Mouse (Mus musculus): ENCODE results near the gene Med29. TPM values are rescaled to one million over a fixed set of nuclear protein-coding genes. Genes with fewer than 3 reads are reported as not detected.

Gene Med29
- polyA plus RNA-seq (2012; rRNA removed): 46.5 and 57.7 TPM in 2 replicates

DNA sequence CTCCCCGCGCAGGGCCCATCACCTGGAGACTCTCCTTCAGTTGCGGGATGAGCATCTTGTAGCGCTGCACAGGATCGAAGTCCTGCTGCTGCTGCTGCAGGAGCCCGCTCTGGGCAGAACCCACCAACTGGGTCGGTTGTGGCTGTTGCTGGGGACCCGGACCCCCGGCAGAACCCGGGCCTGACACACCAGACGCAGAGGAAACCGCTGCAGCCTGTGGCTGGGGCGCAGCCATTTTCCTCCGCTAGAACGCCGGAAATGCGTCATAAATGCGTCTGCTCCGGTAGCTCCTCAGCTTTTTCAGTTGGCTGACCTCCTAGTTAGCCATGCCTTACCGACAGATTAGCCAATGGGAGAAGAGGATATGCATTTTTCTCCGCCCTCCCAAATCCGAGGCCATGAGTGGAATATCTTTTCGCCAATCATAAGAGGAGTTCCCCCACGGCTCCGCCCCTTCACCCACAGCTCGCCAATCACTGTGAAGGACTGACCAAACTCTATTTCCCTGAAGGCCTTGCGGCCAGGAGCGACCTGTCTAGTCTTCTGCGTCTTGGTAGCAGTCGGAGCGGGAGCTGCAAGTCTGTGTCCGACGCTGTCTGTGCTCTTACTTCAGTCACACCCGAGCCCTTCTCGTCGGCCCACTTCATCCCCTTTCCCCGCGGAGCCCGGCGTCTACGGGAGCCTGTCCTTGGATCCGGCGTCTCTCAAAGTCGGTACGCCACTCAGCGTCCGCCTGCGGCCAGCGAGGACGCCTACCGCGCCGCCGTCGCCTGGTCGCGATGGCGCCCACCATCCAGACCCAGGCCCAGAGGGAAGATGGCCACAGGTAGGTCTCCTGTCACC, at the start of gene Med29, which contains the start of gene Paf1:
TSS of gene Med29 (minus strand) at position 280 of the 843 bp plus-strand sequence.
TSS of gene Paf1 (plus strand) at position 523 of the 843 bp plus-strand sequence.
- TF ChIP-seq CTCF (IDR thresholded peaks at IDR 0.05; ENCODE audit: borderline replicate concordance, extremely low read depth, insufficient read depth, insufficient read length) (no peak), POLR2A (IDR thresholded peaks at IDR 0.05; ENCODE audit: borderline replicate concordance, extremely low read depth, insufficient read depth, insufficient read length, poor library complexity, severe bottlenecking) (peak; percentile 80; the same call in 1 of the 2 replicates)
- DNase-seq (ENCODE audit: low read depth): peak; percentile 100

DNA sequence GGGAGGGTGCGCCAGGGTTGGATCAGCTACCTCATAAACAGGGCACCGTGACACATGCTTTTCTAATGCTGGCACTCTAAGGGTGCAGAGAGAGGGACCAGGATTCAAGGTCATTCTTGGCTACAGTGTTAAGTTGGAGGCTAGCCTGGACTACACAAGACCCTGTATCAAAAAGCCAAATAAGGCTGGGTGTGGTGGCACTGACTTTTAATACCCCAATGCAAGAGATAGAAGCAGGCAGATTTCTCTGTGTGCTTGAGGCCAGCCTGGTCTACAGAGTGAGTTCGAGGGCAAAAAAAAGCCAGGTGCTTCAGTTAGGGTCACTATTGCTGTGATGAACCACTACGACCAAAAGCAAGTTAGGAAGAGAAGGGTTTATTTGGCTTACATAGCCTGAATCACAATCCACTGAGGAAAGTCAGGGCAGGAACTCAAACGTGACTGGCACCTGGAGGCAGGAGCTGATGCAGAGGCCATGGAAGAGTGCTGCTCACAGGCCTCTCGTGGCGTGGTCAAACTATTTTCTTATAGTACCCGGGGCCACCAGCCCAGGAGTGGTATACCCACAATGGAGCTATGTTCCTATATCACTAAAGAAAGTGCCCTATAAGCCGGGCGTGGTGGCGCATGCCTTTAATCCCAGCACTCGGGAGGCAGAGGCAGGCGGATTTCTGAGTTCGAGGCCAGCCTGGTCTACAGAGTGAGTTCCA, 49.4 kb upstream of the Med29 start:
- no peak for TF ChIP-seq POLR2A (IDR thresholded peaks at IDR 0.05; ENCODE audit: borderline replicate concordance, extremely low read depth, insufficient read depth, insufficient read length, poor library complexity, severe bottlenecking)
- no peak for DNase-seq (ENCODE audit: low read depth)

DNA sequence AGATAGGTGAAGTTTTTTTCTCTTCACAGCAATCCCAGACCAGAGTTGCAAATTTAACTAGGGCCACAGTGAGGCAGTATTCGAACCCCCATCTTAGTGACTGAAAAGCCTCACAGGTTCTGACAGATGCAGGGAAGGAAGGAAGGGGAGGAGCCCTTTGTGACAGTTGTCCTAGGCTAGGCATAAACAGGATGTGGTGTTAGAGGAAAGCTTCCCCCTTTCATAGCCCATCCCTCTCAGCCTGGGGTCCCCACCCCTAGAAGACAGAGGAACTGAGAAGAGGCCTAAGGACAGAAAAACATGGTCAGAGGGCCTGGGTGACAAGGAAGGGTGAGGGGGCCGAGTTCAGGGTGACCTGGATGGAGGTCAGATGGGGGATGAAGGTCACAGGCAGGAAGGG, 48.2 kb upstream of the Med29 start:
- no peak for DNase-seq (ENCODE audit: low read depth)

DNA sequence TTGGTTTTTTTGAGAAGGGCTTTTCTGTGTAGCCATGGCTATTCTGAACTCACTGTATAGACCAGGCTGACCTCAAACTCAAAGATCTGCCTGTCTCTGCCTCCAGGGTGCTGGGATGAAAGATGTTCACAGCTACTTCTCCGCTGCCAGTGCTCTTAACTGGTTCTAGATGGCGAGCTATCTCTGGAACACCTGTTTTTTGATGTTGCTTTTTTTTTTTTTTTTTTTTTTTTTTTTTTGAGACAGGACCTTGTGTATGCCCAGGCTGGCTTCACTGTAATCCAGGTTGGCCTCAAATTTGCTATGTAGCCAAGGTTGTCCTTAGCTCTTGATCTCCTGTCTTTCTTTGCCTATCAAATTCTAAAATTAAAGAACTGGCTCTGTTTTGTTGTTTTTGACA, 46.3 kb upstream of the Med29 start:
- TF ChIP-seq POLR2A (IDR thresholded peaks at IDR 0.05; ENCODE audit: borderline replicate concordance, extremely low read depth, insufficient read depth, insufficient read length, poor library complexity, severe bottlenecking): no peak
- no peak for TF ChIP-seq CTCF (IDR thresholded peaks at IDR 0.05; ENCODE audit: borderline replicate concordance, extremely low read depth, insufficient read depth, insufficient read length)
- DNase-seq (ENCODE audit: low read depth): no peak

More for the DNA sequence above, 48.2 kb upstream of the Med29 start:
- TF ChIP-seq CTCF (IDR thresholded peaks at IDR 0.05; ENCODE audit: borderline replicate concordance, extremely low read depth, insufficient read depth, insufficient read length): no peak
- TF ChIP-seq POLR2A (IDR thresholded peaks at IDR 0.05; ENCODE audit: borderline replicate concordance, extremely low read depth, insufficient read depth, insufficient read length, poor library complexity, severe bottlenecking): no peak

GRCm38 (mm10) chr7:28437964-28438363, 45.5 kb upstream of the Med29 start:
- no peak for DNase-seq (ENCODE audit: low read depth)
- TF ChIP-seq POLR2A (IDR thresholded peaks at IDR 0.05; ENCODE audit: borderline replicate concordance, extremely low read depth, insufficient read depth, insufficient read length, poor library complexity, severe bottlenecking) (no peak), CTCF (IDR thresholded peaks at IDR 0.05; ENCODE audit: borderline replicate concordance, extremely low read depth, insufficient read depth, insufficient read length) (no peak)

DNA sequence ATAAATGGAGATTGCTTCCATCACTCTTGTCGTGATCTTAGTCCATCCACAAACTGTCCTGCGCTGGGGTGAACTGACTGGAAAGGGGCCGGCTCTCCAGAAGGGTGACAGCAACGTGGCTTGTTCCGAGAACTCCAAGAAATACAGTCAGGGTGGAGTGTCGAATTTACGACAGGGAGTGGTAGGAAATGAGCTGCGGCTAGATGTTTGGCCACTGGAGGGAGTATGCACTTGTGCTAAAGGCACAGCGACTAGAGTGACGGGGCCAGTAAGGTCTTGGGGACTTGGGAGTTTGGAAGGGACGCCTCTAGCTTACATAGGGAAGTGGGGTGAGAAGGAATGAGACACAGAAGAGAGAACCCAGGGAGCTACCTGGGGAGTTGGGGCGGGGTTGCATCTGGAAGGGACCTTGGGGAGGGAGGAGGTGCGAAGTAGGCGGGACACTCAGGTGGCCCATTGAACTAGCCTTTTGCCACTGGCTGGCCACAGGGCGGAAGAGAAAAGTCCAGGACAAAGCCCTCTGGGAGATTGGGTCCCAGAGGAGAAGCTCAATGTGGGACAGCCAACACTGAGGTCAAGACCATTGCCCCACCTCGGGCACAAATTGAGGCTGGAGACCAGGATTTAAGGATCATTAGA, 44.5 kb upstream of the Med29 start, which contains the start of gene Gmfg:
TSS of gene Gmfg (plus strand) at position 516 of the 639 bp plus-strand sequence.
- TF ChIP-seq CTCF (IDR thresholded peaks at IDR 0.05; ENCODE audit: borderline replicate concordance, extremely low read depth, insufficient read depth, insufficient read length): peak; percentile 75; the same call in 1 of the 2 replicates
- TF ChIP-seq POLR2A (IDR thresholded peaks at IDR 0.05; ENCODE audit: borderline replicate concordance, extremely low read depth, insufficient read depth, insufficient read length, poor library complexity, severe bottlenecking): no peak
- peak; percentile 91 for DNase-seq (ENCODE audit: low read depth)

DNA sequence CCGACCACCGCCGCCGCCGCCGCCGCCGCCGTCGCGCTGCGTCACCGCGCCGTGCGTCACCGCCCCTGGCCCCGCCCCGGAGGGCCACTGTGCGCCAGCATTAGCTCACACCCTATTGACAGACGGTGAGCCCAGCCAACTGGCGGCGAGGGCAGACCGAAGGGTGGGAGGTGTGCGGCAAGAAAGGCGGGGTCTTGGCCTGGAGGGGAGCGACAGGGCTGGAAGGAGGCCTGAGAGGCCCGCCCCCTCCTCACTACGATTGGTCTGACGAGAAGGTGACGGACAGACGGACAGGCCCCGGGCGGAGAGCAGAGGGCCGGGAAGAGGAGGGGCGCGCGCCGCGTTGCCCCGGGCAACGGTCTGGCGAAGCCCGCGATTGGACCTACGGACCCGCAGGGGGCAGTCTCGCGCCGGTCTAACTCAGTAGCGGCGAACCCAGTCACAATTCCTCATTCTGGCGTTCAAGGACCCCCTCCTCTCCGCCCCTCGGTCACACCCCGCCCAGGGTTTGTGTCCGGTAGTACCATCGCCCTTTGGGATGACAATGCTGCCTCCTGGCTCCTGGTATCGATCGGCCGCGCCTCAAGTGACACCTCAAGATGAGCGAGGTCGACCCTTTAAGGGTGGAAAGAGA, 43.9 kb upstream of the Med29 start:
- peak; percentile 100 for DNase-seq (ENCODE audit: low read depth)
- TF ChIP-seq POLR2A (IDR thresholded peaks at IDR 0.05; ENCODE audit: borderline replicate concordance, extremely low read depth, insufficient read depth, insufficient read length, poor library complexity, severe bottlenecking) (peak; percentile 40; the same call in 1 of the 2 replicates), CTCF (IDR thresholded peaks at IDR 0.05; ENCODE audit: borderline replicate concordance, extremely low read depth, insufficient read depth, insufficient read length) (peak; percentile 74)

GRCm38 (mm10) chr7:28435660-28436259, 43.3 kb upstream of the Med29 start:
- TF ChIP-seq CTCF (IDR thresholded peaks at IDR 0.05; ENCODE audit: borderline replicate concordance, extremely low read depth, insufficient read depth, insufficient read length) (no peak), POLR2A (IDR thresholded peaks at IDR 0.05; ENCODE audit: borderline replicate concordance, extremely low read depth, insufficient read depth, insufficient read length, poor library complexity, severe bottlenecking) (no peak)
- DNase-seq (ENCODE audit: low read depth): peak; percentile 18

DNA sequence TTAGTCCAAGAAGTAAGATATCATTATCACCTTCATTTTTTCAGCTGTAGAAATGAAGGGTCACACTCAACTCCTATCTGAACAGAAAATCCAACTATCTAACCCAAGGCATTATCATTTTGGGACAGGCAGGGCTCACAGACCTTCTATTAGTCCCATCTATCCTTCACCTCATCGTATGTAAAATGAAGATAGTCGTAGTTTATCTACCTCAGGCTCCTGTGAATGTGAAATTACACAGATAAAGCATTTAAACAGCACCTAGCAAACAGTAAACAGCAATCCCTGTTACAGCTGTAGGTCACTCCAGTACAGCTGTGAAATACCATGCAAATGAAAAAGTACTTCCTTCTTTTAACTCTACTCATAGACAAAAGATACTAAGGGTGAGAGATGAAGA, 39.7 kb upstream of the Med29 start:
- TF ChIP-seq POLR2A (IDR thresholded peaks at IDR 0.05; ENCODE audit: borderline replicate concordance, extremely low read depth, insufficient read depth, insufficient read length, poor library complexity, severe bottlenecking): no peak
- no peak for TF ChIP-seq CTCF (IDR thresholded peaks at IDR 0.05; ENCODE audit: borderline replicate concordance, extremely low read depth, insufficient read depth, insufficient read length)
- DNase-seq (ENCODE audit: low read depth): no peak

DNA sequence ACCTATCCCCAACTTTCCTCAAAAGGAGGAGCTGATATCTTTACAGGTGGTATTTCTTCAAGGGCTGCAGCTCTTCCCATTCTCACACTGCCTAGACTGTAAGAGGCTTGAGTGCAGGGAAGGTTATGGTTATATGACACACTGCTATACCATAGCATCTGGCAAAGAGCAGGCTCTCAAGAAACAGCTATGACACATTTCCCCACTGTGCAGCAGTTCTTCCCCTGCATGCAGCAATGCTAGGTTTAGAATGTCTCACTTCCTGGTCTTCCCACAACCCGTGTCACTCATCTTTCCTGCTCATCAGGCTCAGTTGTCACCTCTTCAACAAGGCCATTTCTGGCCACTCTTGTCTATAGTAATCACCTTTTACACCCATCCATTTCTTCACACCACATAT, 38.0 kb upstream of the Med29 start:
- no peak for DNase-seq (ENCODE audit: low read depth)
- TF ChIP-seq POLR2A (IDR thresholded peaks at IDR 0.05; ENCODE audit: borderline replicate concordance, extremely low read depth, insufficient read depth, insufficient read length, poor library complexity, severe bottlenecking) (no peak), CTCF (IDR thresholded peaks at IDR 0.05; ENCODE audit: borderline replicate concordance, extremely low read depth, insufficient read depth, insufficient read length) (no peak)

Data from brain, embryonic 14.5 days (tissue).